Mouse (Mus musculus) olfactory bulb, adult 2 months (tissue): Measurements from ENCODE around the gene Rab3c. TPM values are rescaled to one million over a fixed set of nuclear protein-coding genes. Genes with fewer than 3 reads are reported as not detected.

Experiments used
- H3K27ac ChIP-seq: fragments of 200-500 bp; 2 replicates; pipeline ENCODE4 v1.5.1; 2012; ENCODE audit warnings: low read depth, low read length; ENCODE audit not compliant: insufficient read depth
- H3K4me1 ChIP-seq: fragments of 200-500 bp; 2 replicates; pipeline ENCODE4 v1.6.1; 2012; ENCODE audit warnings: low read length; ENCODE audit not compliant: control insufficient read depth, insufficient read depth
- H3K4me3 ChIP-seq: fragments of 200-500 bp; 2 replicates; pipeline ENCODE4 v1.5.1; 2012; ENCODE audit warnings: mild to moderate bottlenecking, low read depth, low read length, moderate library complexity; ENCODE audit not compliant: insufficient read depth
- CTCF ChIP-seq: fragments of 200-500 bp; IDR thresholded peaks from 2 replicates; pipeline ENCODE4 v1.5.1; 2012; ENCODE audit warnings: low read depth, mild to moderate bottlenecking, low read length, moderate library complexity; ENCODE audit not compliant: insufficient read depth
- POLR2A ChIP-seq: fragments of 200-500 bp; IDR thresholded peaks from 2 replicates; pipeline ENCODE4 v1.6.1; 2012; ENCODE audit warnings: mild to moderate bottlenecking, low read depth, low read length, moderate library complexity; ENCODE audit not compliant: insufficient read depth
- WGBS: fragments of 180-500 bp; shearing (Covaris S2); methylation state at CpG from one replicate; pipeline ENCODE4 v1.1.7; 2018; 5-methylcytosine and 5-hydroxymethylcytosine counted together
- polyA plus RNA-seq: library from polyadenylated mRNA; stranded (reverse); fragments of >200 nt; gene quantifications from 2 replicates; pipeline ENCODE4 v1.2.4, GENCODE M21; 2012; ENCODE audit warnings: low replicate concordance; ENCODE audit not compliant: missing spikeins, insufficient read depth, insufficient read length

The Rab3c gene
- polyA plus RNA-seq, 1 experiment: not detected

DNA sequence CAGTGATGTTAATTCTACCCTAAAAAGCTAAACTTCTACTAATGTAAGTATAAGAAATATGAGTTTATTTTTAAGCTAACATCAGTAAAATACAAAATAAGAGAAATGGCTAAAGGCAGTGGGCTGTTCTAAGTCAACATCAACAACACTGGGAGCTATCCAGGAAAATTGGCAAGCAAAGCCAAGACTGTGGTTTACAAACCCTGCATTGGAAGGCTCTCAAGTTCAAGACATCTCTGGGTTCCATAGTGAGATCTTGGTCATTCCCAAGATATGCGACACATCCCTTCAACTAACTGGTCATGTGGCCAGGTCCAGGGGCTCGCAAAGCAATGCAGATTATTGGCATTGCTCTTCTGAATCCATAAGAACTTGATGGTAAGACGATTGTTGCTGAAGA is 5.3 kb downstream of the Rab3c start:
- 91% methylated on average over 3 of the region's 3 CpGs for WGBS
- Histone ChIP-seq H3K4me1 (no peaks in the 10 kb centered on the region), H3K4me3 (no peak overlapping the region), H3K27ac (no peak overlapping the region)
- TF ChIP-seq CTCF: no peak

DNA sequence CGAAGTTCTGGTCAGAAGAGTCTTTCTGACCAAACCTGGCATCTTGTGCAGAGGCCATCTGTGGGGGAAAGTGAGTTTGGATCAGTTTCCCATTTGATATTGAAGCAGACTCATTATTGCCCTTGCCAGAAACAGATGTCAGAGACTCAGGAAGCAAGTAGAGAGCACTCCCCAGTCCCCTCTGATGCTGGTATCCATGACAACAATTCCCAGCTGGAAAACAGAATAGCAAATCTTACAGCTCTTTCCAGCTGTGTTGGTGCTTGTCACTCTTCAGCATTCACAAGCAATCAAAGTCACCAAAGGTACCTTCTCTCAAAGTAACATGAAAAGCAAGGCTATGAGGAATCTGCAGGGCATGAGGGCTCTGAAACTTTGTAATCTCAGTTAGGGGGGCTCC is 20.1 kb downstream of the Rab3c start:
- H3K27ac ChIP-seq: no peak overlapping the region
- 45% methylated on average over 1 of the region's 1 CpGs for WGBS
- TF ChIP-seq CTCF (no peak), POLR2A (no peak)
- no peaks in the 10 kb centered on the region for H3K4me1 ChIP-seq
- no peak overlapping the region for H3K4me3 ChIP-seq

DNA sequence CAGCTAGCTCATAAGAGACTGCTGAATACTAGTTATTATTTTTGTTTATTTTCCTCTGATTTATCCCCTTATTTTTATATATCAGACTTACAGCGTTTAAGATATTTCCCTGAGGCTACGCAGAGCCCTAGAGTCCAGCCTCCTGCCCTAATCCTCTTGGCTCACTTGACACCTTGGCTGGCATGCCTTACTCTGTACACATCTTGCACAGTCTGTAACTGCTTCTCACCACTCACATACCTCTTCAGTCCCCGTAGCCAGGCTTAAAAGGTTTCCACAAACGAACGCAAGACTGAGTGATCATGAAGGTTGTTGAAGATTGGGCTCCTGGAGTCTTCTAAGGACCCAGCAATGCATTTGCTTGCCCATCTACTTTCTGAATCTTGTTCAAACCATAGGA is 29.3 kb downstream of the Rab3c start:
- TF ChIP-seq POLR2A (no peak), CTCF (no peak)
- 92% methylated on average over 5 of the region's 5 CpGs for WGBS
- Histone ChIP-seq H3K27ac (no peak overlapping the region), H3K4me3 (no peak overlapping the region), H3K4me1 (peaks cover 5% of the 10 kb centered on the region)

DNA sequence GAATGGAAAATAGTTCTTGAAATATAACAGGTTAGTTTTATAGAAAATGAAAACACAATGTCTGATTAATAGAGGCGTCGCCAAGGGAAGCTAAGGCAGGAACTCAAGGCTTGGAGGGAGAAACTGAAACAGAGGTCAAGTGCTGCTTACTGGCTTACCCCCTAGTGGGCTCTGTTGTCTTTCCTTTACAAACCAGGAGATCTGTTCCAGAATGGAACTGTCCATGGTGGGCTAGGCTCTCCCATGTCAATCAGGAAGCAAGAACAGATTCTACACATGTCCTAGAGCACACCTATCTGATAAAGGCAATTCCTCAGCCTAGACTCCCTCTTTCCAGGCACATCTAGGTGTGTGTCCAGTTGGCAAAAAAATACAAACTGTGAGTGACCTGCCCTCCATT is 32.3 kb downstream of the Rab3c start:
- no peak for TF ChIP-seq CTCF
- no peak for TF ChIP-seq POLR2A
- Histone ChIP-seq H3K4me3 (no peak overlapping the region), H3K4me1 (peaks cover 5% of the 10 kb centered on the region), H3K27ac (no peak overlapping the region)
- whole genome bisulfite sequencing: 80% methylated on average over 2 of the region's 2 CpGs

DNA sequence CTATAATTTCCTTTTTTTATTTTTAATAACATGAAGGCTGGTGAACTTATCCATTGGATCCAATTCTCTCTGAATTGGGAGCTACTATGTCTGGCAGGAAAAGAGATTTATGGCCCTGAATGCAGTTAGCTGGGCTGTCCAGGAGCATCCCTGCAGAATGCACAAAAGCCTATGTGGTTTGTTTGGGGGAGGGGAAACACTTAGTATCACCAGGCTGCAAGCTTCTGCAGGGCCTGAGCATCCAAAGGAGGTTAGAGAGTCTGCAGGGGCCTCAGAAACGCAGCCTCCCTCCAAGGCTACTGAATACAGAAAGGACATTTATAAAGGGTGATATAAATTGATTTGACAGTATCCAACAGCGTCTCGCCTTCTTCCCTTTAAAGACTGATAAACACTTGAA is 41.8 kb downstream of the Rab3c start:
- no peak overlapping the region for H3K27ac ChIP-seq
- H3K4me3 ChIP-seq: no peak overlapping the region
- H3K4me1 ChIP-seq: peaks cover 4% of the 10 kb centered on the region; the same call in 1 of the 2 replicates
- TF ChIP-seq CTCF: no peak
- TF ChIP-seq POLR2A: no peak
- WGBS: 84% methylated on average over 3 of the region's 3 CpGs

DNA sequence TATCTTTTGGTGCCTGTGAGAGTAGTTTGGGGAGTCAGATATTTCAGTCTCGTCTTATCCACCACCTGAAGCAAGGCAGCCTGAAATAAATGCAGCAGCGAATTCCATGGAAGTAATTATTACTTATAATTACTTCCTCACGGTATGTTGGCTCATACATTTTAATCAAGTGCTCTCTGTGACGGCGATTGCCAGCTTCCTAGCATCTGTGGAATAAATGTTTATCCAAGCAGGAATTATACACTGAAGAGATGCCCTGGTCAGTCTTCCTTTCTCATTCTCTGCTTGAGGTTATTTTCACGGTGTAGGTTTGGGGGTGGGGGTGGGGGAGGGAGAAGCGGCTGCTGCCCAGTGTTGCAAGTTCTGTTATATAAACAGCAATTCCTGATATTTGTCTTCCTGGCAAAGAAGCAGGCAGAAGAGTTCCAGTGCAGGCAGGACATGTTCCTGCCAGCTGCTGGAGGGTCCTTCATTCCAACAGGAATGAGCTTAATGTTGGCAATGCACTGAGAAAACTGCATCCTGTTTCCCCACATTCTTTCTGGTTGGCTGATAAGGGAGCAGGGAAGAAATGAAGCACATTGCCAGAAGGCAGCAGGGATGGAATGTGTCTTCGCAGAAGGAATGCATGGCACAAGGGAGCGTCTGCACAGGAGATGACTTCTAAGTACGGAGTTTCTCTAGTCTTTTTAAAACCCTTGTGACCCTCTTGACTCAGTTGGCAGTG is 43.4 kb downstream of the Rab3c start:
- no peak overlapping the region for H3K4me3 ChIP-seq
- H3K4me1 ChIP-seq: peaks cover 4% of the 10 kb centered on the region; the same call in 1 of the 2 replicates
- WGBS: 24% methylated on average over 10 of the region's 10 CpGs
- no peak overlapping the region for H3K27ac ChIP-seq
- TF ChIP-seq POLR2A: no peak
- no peak for TF ChIP-seq CTCF

DNA sequence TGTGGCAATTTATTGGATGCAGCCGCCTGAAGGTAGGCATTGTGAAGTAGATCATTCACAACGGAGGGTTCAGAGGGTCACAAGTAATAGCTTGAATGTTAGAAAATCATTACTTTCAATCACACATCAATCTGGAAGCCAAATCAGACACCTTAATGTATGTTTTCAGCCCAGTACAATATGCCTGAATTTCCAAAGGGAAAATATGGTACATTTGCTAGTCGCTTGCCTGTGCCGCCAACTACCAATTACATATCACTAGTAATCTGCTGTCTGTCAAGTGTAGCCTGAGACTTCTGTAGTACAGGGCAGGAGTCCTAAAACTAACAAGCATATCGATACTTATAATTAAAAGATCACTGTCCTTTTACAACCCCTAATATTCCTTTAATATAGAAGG is 47.4 kb downstream of the Rab3c start:
- Histone ChIP-seq H3K27ac (no peak overlapping the region), H3K4me3 (no peak overlapping the region), H3K4me1 (peaks cover 4% of the 10 kb centered on the region; the same call in 1 of the 2 replicates)
- TF ChIP-seq CTCF: no peak
- WGBS: 72% methylated on average over 5 of the region's 5 CpGs

DNA sequence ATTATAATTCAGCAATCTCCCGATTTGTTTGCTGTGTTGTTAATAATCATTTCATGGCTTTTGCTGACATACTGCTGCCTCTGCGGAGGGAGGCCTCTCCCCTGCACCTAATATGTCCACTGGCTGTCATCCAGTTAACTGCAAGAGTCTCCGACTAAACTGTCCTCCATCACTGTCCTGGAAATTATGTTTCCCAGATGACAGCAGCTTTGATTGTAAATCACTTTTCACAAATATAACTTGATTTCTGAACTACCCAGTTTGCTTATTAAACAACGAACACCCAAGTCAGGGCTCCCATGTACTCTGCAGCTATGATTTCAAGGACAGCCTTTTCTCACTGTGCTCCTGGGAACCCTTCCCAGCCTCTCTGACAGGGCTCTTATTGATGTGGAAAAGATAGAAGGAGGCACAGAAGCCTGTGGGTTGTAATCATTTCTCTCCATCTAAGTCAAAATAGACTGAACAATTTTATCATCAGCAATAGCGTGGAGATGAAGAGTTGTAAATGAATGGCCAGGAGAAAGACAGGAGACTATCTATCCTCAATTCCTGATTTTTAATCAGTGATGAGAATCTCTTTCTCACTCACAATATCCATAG is 49.6 kb downstream of the Rab3c start:
- WGBS: 82% methylated on average over 5 of the region's 5 CpGs
- H3K27ac ChIP-seq: no peak overlapping the region

DNA sequence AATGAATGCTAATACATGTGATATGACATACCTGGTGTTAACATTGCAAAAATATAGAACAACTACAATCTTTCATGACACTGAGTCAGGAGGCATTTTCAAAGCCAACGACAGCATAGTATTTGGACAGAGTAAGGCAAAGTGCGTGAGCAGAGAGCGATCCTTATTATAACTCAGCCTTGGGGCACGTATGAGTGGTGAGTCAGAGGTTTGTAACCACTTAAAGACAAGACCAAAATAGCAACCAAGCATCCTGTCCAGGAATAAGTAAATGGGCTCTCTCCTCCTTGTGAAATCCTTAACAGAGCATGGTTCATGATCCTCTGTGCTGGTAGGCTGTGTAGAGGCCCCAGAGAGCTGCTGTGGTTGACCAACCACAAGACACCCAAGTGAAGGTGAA is 50.8 kb downstream of the Rab3c start:
- Histone ChIP-seq H3K4me3 (no peak overlapping the region), H3K4me1 (no peaks in the 10 kb centered on the region), H3K27ac (peak overlapping the region; percentile 42)
- TF ChIP-seq POLR2A: no peak
- no peak for TF ChIP-seq CTCF
- whole genome bisulfite sequencing: 40% methylated on average over 4 of the region's 4 CpGs

More for the DNA sequence above, 49.6 kb downstream of the Rab3c start:
- TF ChIP-seq CTCF: no peak
- TF ChIP-seq POLR2A: no peak
- Histone ChIP-seq H3K4me1 (no peaks in the 10 kb centered on the region), H3K4me3 (no peak overlapping the region)

DNA sequence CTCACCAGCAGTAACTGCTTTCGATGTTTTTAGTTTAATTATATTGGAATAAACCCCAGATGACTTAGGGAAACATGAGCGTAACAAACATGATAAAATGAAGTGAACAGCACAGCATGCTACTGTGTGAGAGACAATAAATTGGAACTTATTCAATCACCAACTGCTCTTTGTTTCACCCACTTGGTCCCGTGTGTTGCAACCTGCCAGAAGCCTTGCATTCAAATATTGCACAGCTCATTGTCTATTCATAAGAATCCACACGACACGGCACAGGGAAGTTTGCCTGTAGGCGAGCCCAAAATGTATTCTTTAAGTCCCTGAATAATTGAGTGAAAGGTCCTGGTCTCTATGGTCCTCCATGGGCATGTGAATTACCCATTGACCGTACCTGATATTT is 61.6 kb downstream of the Rab3c start:
- Histone ChIP-seq H3K4me1 (no peaks in the 10 kb centered on the region), H3K27ac (peak overlapping the region; percentile 75; the same call in 1 of the 2 replicates), H3K4me3 (no peak overlapping the region)
- 60% methylated on average over 7 of the region's 7 CpGs for WGBS
- TF ChIP-seq CTCF (no peak), POLR2A (no peak)
